Mouse (Mus musculus) brain, embryonic 14.5 days (tissue): ENCODE measurements at regions not wholly inside any gene's neighbourhood (a gene's known extent, or its start where the extent isn't known, plus 50 kb on each side); places are given as distances from the start of the nearest gene placed in this dataset.
"Not testable (repeated sequence)": the region's sequence is repeated elsewhere in the genome, so short reads cannot be mapped to it uniquely, and the experiment has no call there.

Experiments
- DNase-seq: peaks from one replicate; pipeline ENCODE4 v3.0.0-alpha.2; 2011; ENCODE audit warnings: low read depth
- CTCF ChIP-seq: fragments of 200-500 bp; IDR thresholded peaks from 2 replicates; pipeline ENCODE4 v1.5.1; 2012; ENCODE audit warnings: inconsistent platforms, mild to moderate bottlenecking, moderate library complexity, borderline replicate concordance; ENCODE audit not compliant: insufficient read depth, insufficient read length; ENCODE audit errors: extremely low read depth
- POLR2A ChIP-seq: fragments of 200-500 bp; IDR thresholded peaks from 2 replicates; pipeline ENCODE4 v1.6.1; 2012; ENCODE audit warnings: mild to moderate bottlenecking, inconsistent platforms, borderline replicate concordance; ENCODE audit not compliant: poor library complexity, insufficient read depth, insufficient read length, severe bottlenecking; ENCODE audit errors: extremely low read depth

- TF ChIP-seq CTCF (no peak), POLR2A (no peak)
- DNase-seq: no peak
Measured at GRCm38 (mm10) chr5:4322634-4323386, 130.6 kb downstream of the Mterf1b start.

GRCm38 (mm10) chr5:4323387-4323704 lies 131.2 kb downstream of the Mterf1b start:
- DNase-seq: no peak

GRCm38 (mm10) chr5:4325813-4326212 lies 133.6 kb downstream of the Mterf1b start:
- peak; percentile 38 for DNase-seq
- TF ChIP-seq CTCF: no peak
- no peak for TF ChIP-seq POLR2A

More at GRCm38 (mm10) chr5:4323387-4323704, 131.2 kb downstream of the Mterf1b start:
- TF ChIP-seq POLR2A (no peak), CTCF (no peak)

- TF ChIP-seq POLR2A: no peak
- no peak for TF ChIP-seq CTCF
- no peak for DNase-seq
Measured at GRCm38 (mm10) chr5:4326309-4327014, 134.3 kb downstream of the Mterf1b start.

GRCm38 (mm10) chr5:4335683-4336082 lies 143.5 kb downstream of the Mterf1b start:
- TF ChIP-seq POLR2A (no peak), CTCF (no peak)
- DNase-seq: peak; percentile 86

- TF ChIP-seq POLR2A (no peak), CTCF (no peak)
- no peak for DNase-seq
Measured at GRCm38 (mm10) chr5:4341956-4342355, 149.8 kb downstream of the Mterf1b start.

- DNase-seq: no peak
- no peak for TF ChIP-seq CTCF
- no peak for TF ChIP-seq POLR2A
Measured at GRCm38 (mm10) chr5:4344458-4344857, 152.3 kb downstream of the Mterf1b start.

GRCm38 (mm10) chr5:4348334-4348733 lies 156.2 kb downstream of the Mterf1b start:
- DNase-seq: no peak
- TF ChIP-seq CTCF: no peak
- no peak for TF ChIP-seq POLR2A

GRCm38 (mm10) chr5:4349943-4350342 lies 157.8 kb downstream of the Mterf1b start:
- DNase-seq: no peak
- no peak for TF ChIP-seq POLR2A
- TF ChIP-seq CTCF: no peak

- TF ChIP-seq CTCF (no peak), POLR2A (no peak)
- DNase-seq: peak; percentile 33
Measured at GRCm38 (mm10) chr5:4355609-4356224, 163.6 kb downstream of the Mterf1b start.

GRCm38 (mm10) chr5:4356555-4357273 lies 164.5 kb downstream of the Mterf1b start:
- DNase-seq: not testable (repeated sequence)

- not testable (repeated sequence) for DNase-seq
Measured at GRCm38 (mm10) chr5:4361547-4361946, 169.4 kb downstream of the Mterf1b start.

GRCm38 (mm10) chr5:4384719-4385118 lies 192.6 kb downstream of the Mterf1b start:
- DNase-seq: peak; percentile 15
